Mouse (Mus musculus) liver, embryonic 14.5 days (tissue): ENCODE measurements at regions not wholly inside any gene's neighbourhood (a gene's known extent, or its start where the extent isn't known, plus 50 kb on each side); places are given as distances from the start of the nearest gene placed in this dataset.

ENCODE experiments used
- CTCF ChIP-seq: IDR thresholded peaks from 2 replicates; pipeline ENCODE4 v1.5.1; 2016; ENCODE audit warnings: antibody characterized with exemption, low read depth, control low read depth
- EP300 ChIP-seq: IDR thresholded peaks from 2 replicates; pipeline ENCODE4 v1.6.1; 2016; ENCODE audit warnings: antibody characterized with exemption, low read depth

DNA sequence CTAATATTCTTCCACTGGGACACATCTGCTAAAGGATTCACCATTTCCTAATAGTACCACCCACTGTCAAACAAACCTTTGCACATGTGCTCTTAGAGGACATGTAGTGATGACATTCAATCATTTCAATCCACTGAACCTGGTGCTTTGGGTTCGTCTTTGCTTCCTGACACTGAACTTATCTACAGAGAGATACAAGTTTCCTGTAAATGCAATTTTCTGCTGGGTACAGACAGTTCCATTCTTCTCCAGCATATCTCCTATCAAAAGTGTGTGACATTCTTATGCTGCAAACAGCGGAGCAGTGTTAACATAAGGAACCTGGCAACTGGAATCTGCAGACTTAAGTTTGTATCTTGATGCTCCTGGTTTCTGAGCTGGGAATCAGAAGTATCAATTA lies 805.8 kb downstream of the Diaph3 start:
- TF ChIP-seq CTCF: no peak
- no peak for TF ChIP-seq EP300
